Mouse (Mus musculus) MEL (cell line): Measurements from ENCODE around the gene Slc25a11. TPM values are rescaled to one million over a fixed set of nuclear protein-coding genes. Genes with fewer than 3 reads are reported as not detected.

Experiments
- DNase-seq: peaks from one replicate; pipeline ENCODE4 v3.0.0; 2011; ENCODE audit warnings: low read depth, low spot score
- H3K27ac ChIP-seq: 2 replicates; pipeline ENCODE4 v1.5.1; 2012; ENCODE audit warnings: low read depth, mild to moderate bottlenecking, control low read depth, low read length, moderate library complexity; ENCODE audit not compliant: control insufficient read depth
- H3K27me3 ChIP-seq, 2 experiments: fragments of 150-350 bp in 1 of 2; sonication (generic) in 1 of 2; 2 replicates each; pipeline ENCODE4 v1.6.1; 2012; ENCODE audit warnings: low read length in 2 of 2, mild to moderate bottlenecking in 2 of 2, improper control_type of control experiment in 1 of 2, moderate library complexity in 1 of 2; ENCODE audit not compliant: insufficient read depth in 2 of 2, control insufficient read depth in 1 of 2
- H3K36me3 ChIP-seq, 2 experiments: 2 replicates each; pipeline ENCODE4 v1.6.1; 2012 to 2014; ENCODE audit warnings: low read length in 2 of 2, improper control_type of control experiment in 1 of 2, inconsistent platforms in 1 of 2, mild to moderate bottlenecking in 1 of 2; ENCODE audit not compliant: insufficient read depth in 2 of 2, control insufficient read depth in 1 of 2
- H3K4me1 ChIP-seq, 2 experiments: fragments of 150-350 bp in 1 of 2; sonication (generic) in 1 of 2; 2 replicates each; pipeline ENCODE4 v1.6.1; 2012; ENCODE audit warnings: low read length in 2 of 2, improper control_type of control experiment in 1 of 2, mild to moderate bottlenecking in 1 of 2; ENCODE audit not compliant: insufficient read depth in 2 of 2, control insufficient read depth in 1 of 2
- H3K4me3 ChIP-seq, 2 experiments: fragments of 150-350 bp in 1 of 2; sonication (generic) in 1 of 2; 2 replicates each; pipeline ENCODE4 v1.5.1; 2012; ENCODE audit warnings: low read depth in 2 of 2, low read length in 2 of 2, mild to moderate bottlenecking in 2 of 2, moderate library complexity in 2 of 2, control low read depth in 1 of 2, improper control_type of control experiment in 1 of 2; ENCODE audit not compliant: control insufficient read depth in 1 of 2, insufficient read depth in 1 of 2
- H3K79me2 ChIP-seq: 2 replicates; pipeline ENCODE4 v1.6.1; 2012; ENCODE audit warnings: mild to moderate bottlenecking, low read length, moderate library complexity; ENCODE audit not compliant: control insufficient read depth, poor library complexity, insufficient read depth
- H3K9ac ChIP-seq: 2 replicates; pipeline ENCODE4 v1.6.1; 2012; ENCODE audit warnings: low read depth, mild to moderate bottlenecking, control low read depth, low read length, moderate library complexity; ENCODE audit not compliant: control insufficient read depth, poor library complexity, severe bottlenecking
- H3K9me3 ChIP-seq: fragments of 150-350 bp; sonication (generic); replicated peaks from 2 replicates; pipeline ENCODE4 v1.6.1; 2012; ENCODE audit warnings: mild to moderate bottlenecking, low read length, improper control_type of control experiment, moderate library complexity; ENCODE audit not compliant: insufficient read depth
- BHLHE40 ChIP-seq: IDR thresholded peaks from 2 replicates; pipeline ENCODE4 v1.6.1; 2012; ENCODE audit warnings: low read depth, mild to moderate bottlenecking, inconsistent platforms, low read length, improper control_type of control experiment, borderline replicate concordance
- CHD1 ChIP-seq: IDR thresholded peaks from 2 replicates; pipeline ENCODE4 v1.6.1; 2012; ENCODE audit warnings: low read depth, mild to moderate bottlenecking, inconsistent platforms, low read length, improper control_type of control experiment
- CHD2 ChIP-seq: IDR thresholded peaks from 2 replicates; pipeline ENCODE4 v1.6.1; 2011; ENCODE audit warnings: low read length, improper control_type of control experiment
- CTCF ChIP-seq, 3 experiments: IDR thresholded peaks in 2 of 3; conservative IDR thresholded peaks in 1 of 3; 2 replicates each; pipeline ENCODE4 v1.5.1; 2011 to 2012; ENCODE audit warnings: low read length in 3 of 3, low read depth in 2 of 3, mild to moderate bottlenecking in 2 of 3, improper control_type of control experiment in 1 of 3, inconsistent platforms in 1 of 3, mixed read lengths in 1 of 3, moderate library complexity in 1 of 3; ENCODE audit not compliant: control insufficient read depth in 1 of 3, insufficient read depth in 1 of 3, poor library complexity in 1 of 3, severe bottlenecking in 1 of 3
- E2F4 ChIP-seq: IDR thresholded peaks from 2 replicates; pipeline ENCODE4 v1.6.1; 2011; ENCODE audit warnings: low read depth, low read length, improper control_type of control experiment, borderline replicate concordance
- ETS1 ChIP-seq: IDR thresholded peaks from 2 replicates; pipeline ENCODE4 v1.6.1; 2012; ENCODE audit warnings: low read depth, mild to moderate bottlenecking, inconsistent platforms, low read length, improper control_type of control experiment, moderate library complexity
- HCFC1 ChIP-seq: IDR thresholded peaks from 2 replicates; pipeline ENCODE4 v1.6.1; 2012; ENCODE audit warnings: low read depth, mild to moderate bottlenecking, inconsistent platforms, low read length, improper control_type of control experiment, moderate library complexity
- JUND ChIP-seq: IDR thresholded peaks from 2 replicates; pipeline ENCODE4 v1.6.1; 2011; ENCODE audit warnings: low read depth, mild to moderate bottlenecking, improper control_type of control experiment, low read length
- KAT2A ChIP-seq: conservative IDR thresholded peaks from 2 replicates; pipeline ENCODE4 v1.6.1; 2012; ENCODE audit warnings: low read depth, low read length, improper control_type of control experiment, inconsistent platforms
- MAFK ChIP-seq: IDR thresholded peaks from 2 replicates; pipeline ENCODE4 v1.6.1; 2011; ENCODE audit warnings: low read depth, mild to moderate bottlenecking, low read length, improper control_type of control experiment, borderline replicate concordance
- MAX ChIP-seq: IDR thresholded peaks from 2 replicates; pipeline ENCODE4 v1.6.1; 2011; ENCODE audit warnings: low read length, improper control_type of control experiment
- MXI1 ChIP-seq: IDR thresholded peaks from 2 replicates; pipeline ENCODE4 v1.6.1; 2011; ENCODE audit warnings: mild to moderate bottlenecking, low read depth, low read length, improper control_type of control experiment
- MYB ChIP-seq: IDR thresholded peaks from 2 replicates; pipeline ENCODE4 v1.6.1; 2011; ENCODE audit warnings: mild to moderate bottlenecking, low read depth, low read length, improper control_type of control experiment
- MYC ChIP-seq: IDR thresholded peaks from 2 replicates; pipeline ENCODE4 v1.6.1; 2011; ENCODE audit warnings: low read depth, mild to moderate bottlenecking, low read length, improper control_type of control experiment, moderate library complexity
- NELFE ChIP-seq: IDR thresholded peaks from 2 replicates; pipeline ENCODE4 v1.6.1; 2011; ENCODE audit warnings: low read depth, low read length, improper control_type of control experiment
- NRF1 ChIP-seq: IDR thresholded peaks from 2 replicates; pipeline ENCODE4 v1.6.1; 2014; ENCODE audit warnings: low read depth, mild to moderate bottlenecking, inconsistent platforms, low read length, improper control_type of control experiment, moderate library complexity; ENCODE audit not compliant: poor library complexity, insufficient read depth, severe bottlenecking
- POLR2A ChIP-seq, 2 experiments: IDR thresholded peaks; 2 replicates each; pipeline ENCODE4 v1.6.1; 2011 to 2012; ENCODE audit warnings: low read length in 2 of 2, mild to moderate bottlenecking in 2 of 2, control low read depth in 1 of 2, improper control_type of control experiment in 1 of 2, low read depth in 1 of 2, moderate library complexity in 1 of 2; ENCODE audit not compliant: control insufficient read depth in 1 of 2, insufficient read depth in 1 of 2, poor library complexity in 1 of 2
- POLR2AphosphoS2 ChIP-seq: IDR thresholded peaks from 2 replicates; pipeline ENCODE4 v1.6.1; 2011; ENCODE audit warnings: low read length, improper control_type of control experiment
- POLR2AphosphoS5 ChIP-seq: IDR thresholded peaks from 2 replicates; pipeline ENCODE4 v1.6.1; 2012; ENCODE audit warnings: low read depth, borderline replicate concordance, mild to moderate bottlenecking, inconsistent platforms, low read length, moderate library complexity, mixed read lengths
- RAD21 ChIP-seq: IDR thresholded peaks from 2 replicates; pipeline ENCODE4 v1.6.1; 2011; ENCODE audit warnings: mild to moderate bottlenecking, low read depth, low read length, improper control_type of control experiment
- RCOR1 ChIP-seq: IDR thresholded peaks from 2 replicates; pipeline ENCODE4 v1.6.1; 2012; ENCODE audit warnings: low read depth, mild to moderate bottlenecking, inconsistent platforms, low read length, improper control_type of control experiment
- SIN3A ChIP-seq: IDR thresholded peaks from 2 replicates; pipeline ENCODE4 v1.6.1; 2012; ENCODE audit warnings: low read length, improper control_type of control experiment, inconsistent platforms
- SMC3 ChIP-seq: IDR thresholded peaks from 2 replicates; pipeline ENCODE4 v1.6.1; 2011; ENCODE audit warnings: low read depth, low read length, improper control_type of control experiment
- TAL1 ChIP-seq: IDR thresholded peaks from 2 replicates; pipeline ENCODE4 v1.6.1; 2012; ENCODE audit warnings: mild to moderate bottlenecking, inconsistent platforms, low read length, moderate library complexity, mixed read lengths
- TBP ChIP-seq: IDR thresholded peaks from 2 replicates; pipeline ENCODE4 v1.8.0; 2011; ENCODE audit warnings: low read depth, low read length, improper control_type of control experiment
- TCF12 ChIP-seq: IDR thresholded peaks from 2 replicates; pipeline ENCODE4 v1.6.1; 2014; ENCODE audit warnings: low read depth, mild to moderate bottlenecking, inconsistent platforms, low read length, improper control_type of control experiment, moderate library complexity
- USF2 ChIP-seq, 2 experiments: IDR thresholded peaks; 2 replicates each; pipeline ENCODE4 v1.6.1; 2011 to 2012; ENCODE audit warnings: improper control_type of control experiment in 2 of 2, low read length in 2 of 2, borderline replicate concordance in 1 of 2, inconsistent platforms in 1 of 2, low read depth in 1 of 2, mild to moderate bottlenecking in 1 of 2; ENCODE audit not compliant: insufficient read depth in 1 of 2
- ZC3H11A ChIP-seq: IDR thresholded peaks from 2 replicates; pipeline ENCODE4 v1.6.1; 2012; ENCODE audit warnings: low read depth, mild to moderate bottlenecking, inconsistent platforms, low read length, improper control_type of control experiment
- ZKSCAN1 ChIP-seq: IDR thresholded peaks from 2 replicates; pipeline ENCODE4 v1.6.1; 2012; ENCODE audit warnings: low read depth, mild to moderate bottlenecking, inconsistent platforms, low read length, improper control_type of control experiment, moderate library complexity
- ZMIZ1 ChIP-seq: IDR thresholded peaks from 2 replicates; pipeline ENCODE4 v1.6.1; 2012; ENCODE audit warnings: low read depth, mild to moderate bottlenecking, inconsistent platforms, low read length, improper control_type of control experiment, moderate library complexity
- ZNF384 ChIP-seq: IDR thresholded peaks from 2 replicates; pipeline ENCODE4 v1.6.1; 2012; ENCODE audit warnings: low read depth, mild to moderate bottlenecking, inconsistent platforms, low read length, improper control_type of control experiment
- polyA plus RNA-seq, 2 experiments: library from polyadenylated mRNA; stranded (reverse) in 1 of 2; unstranded in 1 of 2; fragments of >175 nt in 1 of 2; fragments of >200 nt in 1 of 2; gene quantifications; 2 replicates each; pipeline versions ENCODE4 v1.2.1 to v1.2.4; 2012; ENCODE audit warnings: low replicate concordance in 2 of 2, low read depth in 1 of 2; ENCODE audit not compliant: insufficient read length in 2 of 2, insufficient read depth in 1 of 2, missing spikeins in 1 of 2
- total RNA-seq: library from RNA; depleted of rRNA; stranded (reverse); fragments of 300-350 nt; gene quantifications from 2 replicates; pipeline ENCODE4 v1.2.3, GENCODE M21; 2012

The Slc25a11 gene
- total and polyA plus RNA-seq, 3 experiments = 96.3 to 145 (median 114) TPM

DNA sequence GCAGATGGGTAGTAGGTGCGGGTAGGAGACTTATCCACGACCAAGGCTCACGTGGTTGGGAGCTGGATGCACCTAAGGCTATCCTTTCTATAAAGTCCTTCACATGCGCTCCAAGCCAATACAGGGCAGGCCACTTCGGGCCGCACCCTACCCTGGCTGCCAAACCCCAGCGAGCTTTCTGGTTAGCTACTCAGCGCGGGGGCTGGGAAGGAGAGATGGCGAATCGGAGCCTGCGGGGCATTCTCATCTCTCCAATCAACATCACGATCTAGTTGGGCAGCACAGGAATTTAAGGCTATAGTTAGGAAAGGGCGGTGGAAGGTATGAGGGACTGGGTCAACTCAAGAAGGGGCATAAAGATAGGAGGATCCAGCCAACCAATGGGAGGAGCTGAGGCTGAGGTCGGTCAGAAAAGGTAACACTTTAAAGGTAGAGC lies 21.1 kb upstream of the Slc25a11 start:
- H3K9ac ChIP-seq = peak overlapping the region; percentile 82
- H3K9me3 ChIP-seq = no peaks in the 10 kb centered on the region
- peak; percentile 73 for TF ChIP-seq ZMIZ1
- peak; percentile 54; the same call in 1 of the 2 replicates for TF ChIP-seq MAX
- TF ChIP-seq RAD21 = no peak
- TF ChIP-seq SIN3A = peak; percentile 62; the same call in 1 of the 2 replicates
- peak; percentile 85 for TF ChIP-seq MXI1
- TF ChIP-seq TBP = peak; percentile 60; the same call in 1 of the 2 replicates
- TF ChIP-seq ETS1 = no peak
- no peak for TF ChIP-seq MYB
- TF ChIP-seq CHD1 = no peak; the same call in 1 of the 2 replicates
- no peak for TF ChIP-seq POLR2AphosphoS5
- TF ChIP-seq SMC3 = no peak
- peak; percentile 48; the same call in 1 of the 2 replicates for TF ChIP-seq MYC
- TF ChIP-seq RCOR1 = no peak
- TF ChIP-seq ZNF384 = no peak
- no peak for TF ChIP-seq CTCF (IDR thresholded peaks at IDR 0.05 in 2 of 3, conservative IDR thresholded peaks at IDR 0.05 in 1 of 3; ENCODE audit: control insufficient read depth in 1 of 3, insufficient read depth in 1 of 3, low read depth in 2 of 3, low read length in 3 of 3, poor library complexity in 1 of 3, severe bottlenecking in 1 of 3)
- no peak for TF ChIP-seq TAL1
- no peak for TF ChIP-seq MAFK
- TF ChIP-seq TCF12 = no peak
- TF ChIP-seq ZC3H11A = no peak
- TF ChIP-seq ZKSCAN1 = no peak
- peak; percentile 48 to 74 for TF ChIP-seq POLR2A (IDR thresholded peaks at IDR 0.05; ENCODE audit: control insufficient read depth in 1 of 2, insufficient read depth in 1 of 2, low read depth in 1 of 2, low read length in 2 of 2, poor library complexity in 1 of 2)
- TF ChIP-seq CHD2 = no peak
- TF ChIP-seq POLR2AphosphoS2 = no peak; the same call in 1 of the 2 replicates
- TF ChIP-seq JUND = no peak
- no peak; the same call in 1 of the 2 replicates for TF ChIP-seq E2F4
- no peak for TF ChIP-seq NRF1
- no peak for TF ChIP-seq BHLHE40
- no peak for TF ChIP-seq KAT2A
- TF ChIP-seq HCFC1 = peak; percentile 73; the same call in 1 of the 2 replicates
- TF ChIP-seq NELFE = peak; percentile 62; the same call in 1 of the 2 replicates
- no peak for TF ChIP-seq USF2 (IDR thresholded peaks at IDR 0.05; ENCODE audit: borderline replicate concordance in 1 of 2, insufficient read depth in 1 of 2, low read depth in 1 of 2, low read length in 2 of 2)
- no peak for DNase-seq
- H3K36me3 ChIP-seq = peaks cover 0 to 11% of the 10 kb centered on the region in 2 experiments; a peak in 2 of 4 replicates
- H3K4me1 ChIP-seq = peaks cover 2 to 24% of the 10 kb centered on the region in 2 experiments; a peak in 3 of 4 replicates
- H3K27me3 ChIP-seq = no peaks in the 10 kb centered on the region
- H3K4me3 ChIP-seq = peak overlapping the region; percentile 71 to 72
- peaks cover 18% of the 10 kb centered on the region for H3K79me2 ChIP-seq
- peak overlapping the region; percentile 86 for H3K27ac ChIP-seq
